Comparison of ENCODE assay signal across 8 mouse cellular contexts in genomic region chr10:80140666-80141035, GRCm38 (mm10). TPM values are rescaled to one million over a fixed set of nuclear protein-coding genes. Genes with fewer than 3 reads are reported as not detected.
A peak's percentile ranks its signal among the peaks of the same experiment; 100 is the strongest.
DNase-seq lines count a peak whose midpoint lies in the region; ATAC-seq and TF ChIP-seq lines count a peak whose summit lies in the region.

Cbarp (minus strand) TSS chr10:80140835.

- peak within 1 kb of the TSS; percentile 74 for H3K27ac ChIP-seq in heart, embryonic 11.5 days (ENCODE audit: low read depth, low read length)
- peak within 1 kb of the TSS; percentile 4; the same call in 1 of the 2 replicates for H3K27ac ChIP-seq in ES-Bruce4 (ENCODE audit: insufficient read depth, low read length)
- peak within 1 kb of the TSS; percentile 85 for H3K27ac ChIP-seq in forebrain, embryonic 10.5 days
- peak within 1 kb of the TSS; percentile 99 for H3K27ac ChIP-seq in olfactory bulb, adult 2 months (ENCODE audit: insufficient read depth, low read depth, low read length)

- intact Hi-C loops in left cerebral cortex, postnatal 25 days (cut with DNase I) = no loop called here

- ATAC-seq in heart, embryonic 11.5 days (replicated peaks; ENCODE audit: insufficient number of reproducible peaks, low FRiP score, low TSS enrichment) = no peak

- H3K9me3 ChIP-seq in heart, embryonic 11.5 days (replicated peaks; ENCODE audit: control insufficient read depth, low read length) = no peaks in the 10 kb centered on the region
- no peaks in the 10 kb centered on the region for H3K9me3 ChIP-seq in ES-Bruce4 (replicated peaks; ENCODE audit: control insufficient read depth, insufficient read depth, low read length, poor library complexity, severe bottlenecking)
- H3K9me3 ChIP-seq in forebrain, embryonic 10.5 days = no peaks in the 10 kb centered on the region

- no peak for TF ChIP-seq EP300 in ES-Bruce4 (IDR thresholded peaks at IDR 0.05; ENCODE audit: insufficient read depth, low read depth, low read length)

- H3K36me3 ChIP-seq in heart, embryonic 11.5 days (ENCODE audit: control insufficient read depth, insufficient read depth, low read length) = peaks cover 16% of the 10 kb centered on the region
- peaks cover 17% of the 10 kb centered on the region for H3K36me3 ChIP-seq in ES-Bruce4 (ENCODE audit: control insufficient read depth, insufficient read depth, low read length, poor library complexity, severe bottlenecking)
- H3K36me3 ChIP-seq in forebrain, embryonic 10.5 days (replicated peaks) = peaks cover 36% of the 10 kb centered on the region

- peaks cover 23% of the 10 kb centered on the region for H3K27me3 ChIP-seq in heart, embryonic 11.5 days (ENCODE audit: control insufficient read depth, insufficient read depth, low read length)
- H3K27me3 ChIP-seq in ES-Bruce4 (ENCODE audit: control insufficient read depth, insufficient read depth, low read length, poor library complexity, severe bottlenecking) = no peaks in the 10 kb centered on the region
- H3K27me3 ChIP-seq in forebrain, embryonic 10.5 days (ENCODE audit: poor library complexity, severe bottlenecking) = peaks cover 40% of the 10 kb centered on the region

- DNase-seq in heart, adult 11 months = no peak
- DNase-seq in forebrain, embryonic 10.5 days (ENCODE audit: extremely low spot score, low spot score) = no peak
- DNase-seq in left cerebral cortex, postnatal 25 days (ENCODE audit: low spot score in 2 of 2) = no peak
- DNase-seq in cerebellum, adult 9-11 months = no peak
- no peak for DNase-seq in cerebellum, adult 18-20 months

- peak within 1 kb of the TSS; percentile 97 for H3K4me2 ChIP-seq in heart, embryonic 11.5 days

- peak within 1 kb of the TSS; percentile 93 for H3K9ac ChIP-seq in heart, embryonic 11.5 days (ENCODE audit: low read depth, low read length)
- peak within 1 kb of the TSS; percentile 48 for H3K9ac ChIP-seq in ES-Bruce4 (ENCODE audit: low read depth, poor library complexity, severe bottlenecking)

- H3K4me1 ChIP-seq in heart, embryonic 11.5 days (ENCODE audit: control insufficient read depth, insufficient read depth, low read length) = peaks cover 37% of the 10 kb centered on the region
- no peaks in the 10 kb centered on the region for H3K4me1 ChIP-seq in ES-Bruce4 (ENCODE audit: control insufficient read depth, insufficient read depth, low read length)
- peaks cover 90% of the 10 kb centered on the region for H3K4me1 ChIP-seq in forebrain, embryonic 10.5 days
- peaks cover 48% of the 10 kb centered on the region for H3K4me1 ChIP-seq in olfactory bulb, adult 2 months (ENCODE audit: control insufficient read depth, insufficient read depth, low read length)

- H3K4me3 ChIP-seq in heart, embryonic 11.5 days (ENCODE audit: low read depth, low read length) = peak within 1 kb of the TSS; percentile 84
- H3K4me3 ChIP-seq in ES-Bruce4 (ENCODE audit: low read depth, low read length) = peak within 1 kb of the TSS; percentile 59
- H3K4me3 ChIP-seq in forebrain, embryonic 10.5 days = peak within 1 kb of the TSS; percentile 95
- H3K4me3 ChIP-seq in olfactory bulb, adult 2 months (ENCODE audit: insufficient read depth, low read depth, low read length) = peak within 1 kb of the TSS; percentile 38

- no peak for TF ChIP-seq POLR2A in ES-Bruce4 (IDR thresholded peaks at IDR 0.05; ENCODE audit: insufficient read depth, low read length)
- TF ChIP-seq POLR2A in olfactory bulb, adult 2 months (IDR thresholded peaks at IDR 0.05; ENCODE audit: insufficient read depth, low read depth, low read length) = no peak

- TF ChIP-seq CTCF in ES-Bruce4 (IDR thresholded peaks at IDR 0.05; ENCODE audit: low read depth, low read length) = no peak
- TF ChIP-seq CTCF in olfactory bulb, adult 2 months (IDR thresholded peaks at IDR 0.05; ENCODE audit: insufficient read depth, low read depth, low read length) = no peak

- 67% methylated on average over 10 of the region's 10 CpGs for WGBS in heart, embryonic 11.5 days (ENCODE audit: insufficient replicate concordance)
- WGBS in forebrain, embryonic 10.5 days = 75% methylated on average over 10 of the region's 10 CpGs
- 80% methylated on average over 10 of the region's 10 CpGs for WGBS in olfactory bulb, adult 2 months

RNA-seq across cellular contexts. Expression of gene Cbarp, which starts in this region (rescaled TPM):
- 2.5 and 2.7 TPM in 2 replicates for polyA plus RNA-seq in heart, embryonic 11.5 days (2014; fragmentation: Nextera tagmentation; extraction: Ambion mirVana)
- polyA plus RNA-seq in ES-Bruce4 (2011; ENCODE audit: insufficient read depth, insufficient read length, low read depth, missing spikeins) = 29.8 and 33.4 TPM in 2 replicates
- polyA plus RNA-seq in forebrain, embryonic 10.5 days (2016; fragmentation: Nextera tagmentation; extraction: Ambion mirVana) = 6.8 and 7.3 TPM in 2 replicates
- 100 to 1,000 TPM; 487 TPM for total RNA-seq in left cerebral cortex, postnatal 25 days (2021)
- polyA plus RNA-seq in olfactory bulb, adult 2 months (2012; ENCODE audit: insufficient read depth, insufficient read length, low replicate concordance, missing spikeins) = not detected in 2 replicates

Comparison
In these comparisons a context has a peak if more than half of its experiments do, and no peak if none do; other contexts are left out.
1. H3K27ac ChIP-seq: peak in every context shown above with its lines; median percentile 99 in olfactory bulb, adult 2 months; 85 in forebrain, embryonic 10.5 days; 74 in heart, embryonic 11.5 days; 4 in ES-Bruce4.
2. H3K4me3 ChIP-seq: peak in every context shown above with its lines; median percentile 95 in forebrain, embryonic 10.5 days; 84 in heart, embryonic 11.5 days; 59 in ES-Bruce4; 38 in olfactory bulb, adult 2 months.